Mouse (Mus musculus): ENCODE results near the gene Pik3cg.
A peak's percentile ranks its signal among the peaks of the same experiment; 100 is the strongest.

The Pik3cg gene

GRCm38 (mm10) chr12:32200387-32201069 lies 7.9 kb downstream of the Pik3cg start:
- DNase-seq, result no peak

DNA sequence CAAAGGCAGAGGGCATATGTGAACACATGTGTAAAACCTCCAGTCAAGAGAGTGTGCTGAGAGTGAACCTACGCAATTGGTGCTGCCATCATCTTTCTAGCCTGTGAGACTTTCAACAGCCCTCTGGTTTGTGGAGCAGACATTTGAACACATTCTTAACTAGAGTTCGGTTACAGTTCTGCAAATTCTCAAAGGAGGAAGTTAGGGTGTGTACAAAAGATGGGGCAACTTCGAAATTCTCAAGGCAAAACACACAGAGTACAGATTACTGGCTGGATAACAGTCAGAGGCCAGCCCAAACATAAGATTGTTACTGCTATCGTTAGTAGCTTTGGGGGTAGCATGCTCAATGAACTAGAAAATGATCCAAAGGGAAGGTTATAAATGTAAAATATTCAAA lies 9.0 kb downstream of the Pik3cg start:
- no peak for DNase-seq

GRCm38 (mm10) chr12:32198025-32198424 lies 10.4 kb downstream of the Pik3cg start:
- DNase-seq, result no peak

GRCm38 (mm10) chr12:32195000-32195399 lies 13.5 kb downstream of the Pik3cg start:
- no peak for DNase-seq

DNA sequence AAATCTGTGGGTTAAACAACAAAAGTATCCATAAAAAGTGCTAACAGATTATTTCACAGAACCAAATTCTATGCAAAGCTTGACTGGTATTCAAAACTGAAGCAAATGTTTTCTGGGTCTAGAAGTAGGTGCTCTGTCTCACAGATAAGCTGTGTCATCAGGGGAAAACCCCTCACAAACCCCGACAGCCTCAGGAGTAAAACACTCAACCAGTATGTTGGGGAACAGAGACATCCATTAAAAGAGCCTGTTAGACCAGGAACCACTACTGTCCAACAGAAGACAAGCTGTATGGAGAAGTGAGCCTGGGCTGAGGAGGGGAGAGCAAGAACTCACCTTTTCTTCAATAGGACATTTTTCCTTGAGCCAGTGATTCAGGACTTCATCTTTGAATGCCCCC lies 14.1 kb downstream of the Pik3cg start:
- DNase-seq, result no peak

DNA sequence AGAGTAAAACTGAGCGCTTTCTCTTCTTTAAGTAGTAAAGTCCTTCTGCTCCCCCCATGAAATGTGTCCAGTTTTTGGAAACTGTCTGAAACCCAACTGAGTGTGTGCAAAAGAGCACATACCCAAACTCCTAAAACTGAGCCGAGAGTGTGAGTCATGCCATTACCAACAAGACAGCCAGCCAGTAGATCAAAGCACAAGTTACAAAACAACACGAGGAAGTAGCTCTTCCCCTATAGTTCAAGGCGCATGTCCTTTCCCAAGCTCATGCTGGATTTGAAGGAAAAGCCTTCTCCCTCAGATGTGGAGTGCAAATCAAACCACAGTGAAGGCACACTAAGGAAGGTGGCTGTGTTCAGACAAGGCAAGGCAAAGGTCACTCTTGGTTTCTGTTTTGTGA lies 17.5 kb downstream of the Pik3cg start:
- no peak for DNase-seq

DNA sequence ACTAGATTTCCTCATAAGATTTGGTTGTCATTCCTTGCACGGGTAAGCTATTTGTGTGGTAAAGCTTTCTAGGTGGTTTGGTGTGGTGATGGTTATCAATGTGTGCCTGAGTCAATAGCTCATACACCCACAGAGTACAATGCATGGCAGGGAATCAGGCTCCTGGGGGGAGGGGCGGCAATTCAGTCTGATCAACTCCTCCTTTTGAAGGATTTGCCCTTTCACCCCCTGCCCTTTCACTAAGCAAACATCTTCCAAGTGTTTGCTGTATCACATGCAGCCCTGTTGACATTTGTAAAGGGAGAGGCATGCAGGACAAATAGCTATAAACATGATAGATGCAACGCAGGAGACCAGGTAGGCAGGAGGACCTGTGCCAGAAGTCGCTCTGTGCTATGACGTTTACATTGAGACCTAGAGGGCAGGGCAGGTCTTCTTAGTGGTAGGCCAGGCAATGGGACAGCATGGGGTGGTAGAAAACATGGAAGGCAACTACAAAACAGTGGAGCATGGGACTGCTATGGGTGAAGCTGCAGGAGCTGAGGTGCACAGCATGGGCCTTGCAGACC lies 20.7 kb downstream of the Pik3cg start:
- DNase-seq, result no peak

GRCm38 (mm10) chr12:32186627-32187255 lies 21.7 kb downstream of the Pik3cg start:
- no peak for DNase-seq

GRCm38 (mm10) chr12:32184874-32185273 lies 23.6 kb downstream of the Pik3cg start:
- DNase-seq, result no peak

DNA sequence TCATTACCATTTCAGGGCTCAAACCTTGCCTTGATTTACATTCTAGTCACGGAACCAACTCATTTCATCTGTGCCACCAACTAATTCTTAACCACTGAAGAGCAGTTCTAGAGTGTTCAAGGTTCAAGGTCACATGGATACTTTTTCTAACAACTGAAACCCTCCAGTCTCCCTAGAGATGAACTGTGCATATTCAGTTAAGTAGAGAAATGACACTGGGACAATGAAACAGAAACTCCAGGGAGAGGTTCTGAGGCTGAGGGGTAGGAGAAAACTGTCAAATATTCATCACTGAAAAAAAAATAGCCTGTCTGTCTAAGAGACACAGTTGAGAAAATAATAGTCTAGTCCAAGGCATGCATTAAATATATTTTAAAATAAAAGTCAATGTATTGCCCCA lies 24.9 kb downstream of the Pik3cg start:
- DNase-seq, result no peak

GRCm38 (mm10) chr12:32182632-32183419 lies 25.6 kb downstream of the Pik3cg start:
- no peak for DNase-seq

DNA sequence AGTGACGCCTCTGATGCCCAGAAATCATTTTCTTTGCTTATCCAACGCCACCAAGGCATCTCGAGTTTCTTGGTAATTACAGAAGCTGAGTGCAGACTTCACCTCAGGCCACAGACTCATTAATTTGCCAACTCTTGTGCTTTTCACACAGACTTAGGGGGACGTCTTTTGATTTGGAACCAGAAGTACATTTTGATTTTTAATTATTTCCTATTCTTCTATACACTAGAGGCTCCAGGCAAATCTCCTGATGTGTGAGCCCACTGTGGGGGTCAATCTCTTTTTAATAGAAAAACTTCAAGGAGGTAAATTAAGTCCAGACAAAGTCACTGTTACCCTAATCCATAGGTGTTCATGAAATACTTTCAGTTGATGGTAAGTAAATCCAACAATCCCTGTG lies 26.6 kb downstream of the Pik3cg start:
- no peak for DNase-seq

DNA sequence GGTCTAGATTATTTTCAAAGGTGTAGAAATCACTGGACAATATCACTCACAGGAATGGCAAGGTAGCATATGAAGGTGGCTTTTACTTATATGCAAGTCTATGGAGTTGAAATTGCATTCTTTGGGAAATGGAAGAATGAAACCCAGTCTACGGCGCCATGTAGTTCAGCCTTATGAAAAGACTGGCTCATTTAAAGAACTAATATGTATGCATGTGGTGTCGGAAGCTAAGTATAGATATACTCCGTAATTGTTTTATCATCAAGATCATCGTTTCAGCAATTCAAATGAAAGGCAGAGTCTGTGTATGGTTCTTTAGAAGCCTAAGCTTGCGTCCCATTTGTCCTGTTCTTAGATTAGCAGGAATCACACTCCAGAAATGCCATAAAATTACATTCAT lies 34.0 kb downstream of the Pik3cg start:
- DNase-seq, result no peak

GRCm38 (mm10) chr12:32172826-32173225 lies 35.6 kb downstream of the Pik3cg start:
- DNase-seq, result no peak

DNA sequence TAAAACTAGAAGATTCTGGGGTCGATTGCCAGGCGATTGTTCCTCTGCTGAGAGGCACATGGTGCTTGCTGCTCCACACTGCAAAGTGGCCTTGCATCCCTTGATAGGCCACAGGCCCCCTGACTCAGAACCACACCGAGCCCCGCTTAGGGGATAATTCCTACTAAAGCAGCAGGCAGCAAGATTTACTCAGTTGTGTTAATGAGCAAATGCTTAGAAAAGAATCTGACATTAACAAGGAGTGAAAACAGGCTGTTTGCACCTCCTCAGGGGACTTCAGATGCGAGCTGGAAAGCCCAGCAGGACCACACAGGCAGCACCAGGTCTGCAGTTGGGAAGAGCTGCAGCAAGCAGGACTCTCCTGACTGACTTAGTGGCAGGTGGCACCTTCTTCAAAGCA lies 39.3 kb downstream of the Pik3cg start:
- no peak for DNase-seq

DNA sequence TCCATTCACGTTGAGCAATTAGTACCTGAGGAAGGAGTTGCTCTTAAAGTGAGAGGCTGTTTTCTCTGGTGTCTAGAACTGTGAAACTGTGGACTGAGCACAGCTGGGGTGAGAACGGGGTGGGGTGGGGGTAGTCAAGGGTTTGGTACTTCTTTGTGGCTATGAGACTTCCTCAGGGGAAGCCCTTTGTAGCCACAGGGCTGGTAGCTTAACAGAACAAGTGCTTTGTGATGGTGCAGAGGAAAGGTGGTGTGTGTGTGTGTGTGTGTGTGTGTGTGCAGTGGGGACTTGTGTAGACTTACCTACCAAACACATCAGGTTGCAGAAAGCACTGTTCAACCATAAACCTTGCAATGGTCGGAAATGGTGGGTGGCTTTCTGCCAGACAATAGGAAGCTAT lies 39.7 kb downstream of the Pik3cg start:
- DNase-seq, result no peak

DNA sequence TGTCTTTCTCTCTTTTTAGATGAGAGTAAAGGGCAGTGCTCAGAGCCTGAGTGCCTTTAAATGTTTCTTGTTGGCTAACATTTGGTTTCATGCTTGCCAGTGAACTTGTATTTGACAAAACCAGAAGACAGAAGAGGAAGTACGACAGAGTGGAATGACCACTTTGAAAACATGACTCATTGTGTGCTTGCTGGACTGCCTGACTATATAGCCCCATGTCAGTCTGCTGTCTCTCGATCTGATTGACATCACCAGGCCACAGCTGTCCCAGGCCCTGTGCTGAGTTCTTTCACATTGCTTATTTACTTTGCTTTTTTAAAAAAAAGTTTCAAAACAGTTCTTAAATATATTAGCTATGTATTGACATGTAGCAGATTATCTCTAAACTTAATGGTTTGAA lies 44.8 kb downstream of the Pik3cg start:
- DNase-seq, result no peak

GRCm38 (mm10) chr12:32158757-32159156 lies 49.7 kb downstream of the Pik3cg start:
- DNase-seq, result no peak

GRCm38 (mm10) chr12:32146606-32147005 lies 61.9 kb downstream of the Pik3cg start:
- DNase-seq, result no peak

GRCm38 (mm10) chr12:32145651-32146050 lies 62.8 kb downstream of the Pik3cg start:
- DNase-seq, result no peak

GRCm38 (mm10) chr12:32144513-32144912 lies 63.9 kb downstream of the Pik3cg start:
- peak; percentile 86 for DNase-seq

- DNase-seq, result no peak
These were observed 64.7 kb downstream of the Pik3cg start for GRCm38 (mm10) chr12:32143782-32144181.

DNA sequence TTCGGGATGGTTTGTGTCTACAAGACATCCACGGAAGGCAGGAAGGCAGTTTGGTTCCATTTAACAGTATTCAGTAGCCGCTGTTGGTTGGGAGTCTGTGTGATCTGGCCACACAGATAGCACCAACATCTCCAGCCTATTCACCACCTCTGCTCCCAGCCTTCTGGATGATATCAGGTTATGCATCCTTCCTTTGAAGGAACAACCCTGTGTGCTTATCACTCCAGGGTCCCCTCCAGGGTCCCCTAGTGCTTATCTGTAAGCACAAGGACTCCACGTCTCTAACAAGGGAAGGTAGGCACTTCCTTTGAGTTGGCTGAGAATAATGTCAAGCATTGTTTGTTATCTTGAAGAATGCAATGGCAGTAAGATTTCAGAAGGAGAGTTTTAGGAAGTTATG lies 65.3 kb downstream of the Pik3cg start:
- no peak for DNase-seq

DNA sequence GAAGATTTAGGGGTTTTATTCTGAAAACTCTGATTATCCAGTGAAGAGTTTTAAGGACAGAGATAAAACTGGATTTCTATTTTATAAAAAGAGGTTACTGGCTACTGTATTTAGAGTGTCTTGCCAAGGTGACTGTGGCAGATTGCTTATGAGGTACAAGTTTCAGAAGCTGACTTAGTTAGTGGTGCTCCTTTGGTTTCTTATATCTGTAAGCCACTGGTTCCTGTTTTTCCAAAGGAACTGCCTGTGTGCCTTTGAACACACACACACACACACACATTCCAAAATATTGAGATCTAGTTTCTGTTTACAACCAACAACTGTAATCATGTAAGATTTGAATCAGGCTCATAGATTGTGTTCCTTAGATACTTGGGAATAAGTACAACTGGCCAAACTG lies 66.7 kb downstream of the Pik3cg start:
- no peak for DNase-seq
